Mouse (Mus musculus) embryonic facial prominence, embryonic 10.5 days (tissue): ENCODE measurements at regions not wholly inside any gene's neighbourhood (a gene's known extent, or its start where the extent isn't known, plus 50 kb on each side); places are given as distances from the start of the nearest gene placed in this dataset.

ENCODE experiments used
- DNase-seq: peaks from one replicate; pipeline ENCODE4 v3.0.0-alpha.2; 2017; ENCODE audit warnings: low spot score
- H3K27ac ChIP-seq: fragments of 300-500 bp; sonication (generic); replicated peaks from 2 replicates; pipeline ENCODE4 v1.5.1; 2016; ENCODE audit warnings: mild to moderate bottlenecking
- H3K27me3 ChIP-seq: fragments of 300-500 bp; sonication (generic); replicated peaks from 2 replicates; pipeline ENCODE4 v1.6.1; 2016; ENCODE audit warnings: low read depth, mild to moderate bottlenecking; ENCODE audit not compliant: poor library complexity, severe bottlenecking
- H3K36me3 ChIP-seq: fragments of 300-500 bp; sonication (generic); replicated peaks from 2 replicates; pipeline ENCODE4 v1.6.1; 2016; ENCODE audit warnings: mild to moderate bottlenecking, moderate library complexity
- H3K4me1 ChIP-seq: fragments of 300-500 bp; sonication (generic); 2 replicates; pipeline ENCODE4 v1.6.1; 2016
- H3K4me3 ChIP-seq: fragments of 300-500 bp; sonication (generic); 2 replicates; pipeline ENCODE4 v1.5.1; 2016; ENCODE audit warnings: mild to moderate bottlenecking, moderate library complexity
- H3K9me3 ChIP-seq: fragments of 300-500 bp; sonication (generic); 2 replicates; pipeline ENCODE4 v1.6.1; 2016; ENCODE audit warnings: mild to moderate bottlenecking
- WGBS: fragments of 180-500 bp; shearing (Covaris S2); methylation state at CpG from one replicate; pipeline ENCODE4 v1.1.7; 2016; 5-methylcytosine and 5-hydroxymethylcytosine counted together

DNA sequence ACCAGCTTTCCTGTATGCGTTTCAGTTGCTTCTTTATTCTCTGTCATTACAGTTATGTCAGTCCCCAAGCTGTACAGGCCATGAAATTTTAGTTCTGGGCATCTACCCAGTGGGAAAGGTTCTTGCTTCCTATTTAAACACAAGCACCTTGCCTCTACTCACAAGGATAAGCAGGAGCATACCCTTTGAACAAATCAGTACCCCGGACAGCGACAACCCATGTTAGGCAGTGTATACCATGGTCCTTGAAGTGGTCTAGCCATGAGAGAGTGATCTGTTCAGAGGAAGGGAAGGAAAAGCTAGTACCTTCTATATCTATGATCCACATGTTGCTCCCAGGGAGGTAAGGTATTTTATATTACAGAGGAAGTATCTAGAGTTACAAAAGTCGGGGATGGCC is 167.7 kb downstream of the Plekhb2 start:
- DNase-seq: peak; percentile 73
- Histone ChIP-seq H3K9me3 (0 out of 2 replicates have a peak, but pooled peaks cover 2% of the 10 kb centered on the region), H3K27me3 (no peaks in the 10 kb centered on the region), H3K27ac (no peak overlapping the region), H3K4me1 (no peaks in the 10 kb centered on the region), H3K4me3 (no peak overlapping the region), H3K36me3 (no peaks in the 10 kb centered on the region)
- 64% methylated on average over 4 of the region's 4 CpGs for WGBS

DNA sequence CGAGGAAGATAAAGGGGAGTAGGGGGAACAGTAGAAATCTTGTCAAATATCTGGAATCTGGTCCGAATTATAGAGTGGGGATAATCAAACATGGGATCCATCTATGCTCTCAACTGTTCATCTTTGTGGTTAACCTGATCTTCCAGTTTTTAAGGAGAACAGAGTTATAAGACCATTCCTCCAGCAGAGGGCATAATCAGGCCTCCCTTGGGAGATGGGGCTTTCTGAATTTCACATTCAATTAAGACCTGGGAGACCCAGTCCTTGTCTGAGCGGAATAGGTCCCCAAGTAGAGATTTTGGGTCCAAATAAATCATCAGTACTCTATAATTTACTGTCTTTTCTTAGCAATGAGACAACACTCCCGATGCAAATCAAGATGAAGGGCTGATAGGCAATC is 182.8 kb downstream of the Plekhb2 start:
- Histone ChIP-seq H3K36me3 (no peaks in the 10 kb centered on the region), H3K27ac (no peak overlapping the region), H3K4me1 (no peaks in the 10 kb centered on the region), H3K9me3 (no peaks in the 10 kb centered on the region), H3K4me3 (no peak overlapping the region), H3K27me3 (no peaks in the 10 kb centered on the region)
- no peak for DNase-seq
- 62% methylated on average over 4 of the region's 4 CpGs for WGBS

DNA sequence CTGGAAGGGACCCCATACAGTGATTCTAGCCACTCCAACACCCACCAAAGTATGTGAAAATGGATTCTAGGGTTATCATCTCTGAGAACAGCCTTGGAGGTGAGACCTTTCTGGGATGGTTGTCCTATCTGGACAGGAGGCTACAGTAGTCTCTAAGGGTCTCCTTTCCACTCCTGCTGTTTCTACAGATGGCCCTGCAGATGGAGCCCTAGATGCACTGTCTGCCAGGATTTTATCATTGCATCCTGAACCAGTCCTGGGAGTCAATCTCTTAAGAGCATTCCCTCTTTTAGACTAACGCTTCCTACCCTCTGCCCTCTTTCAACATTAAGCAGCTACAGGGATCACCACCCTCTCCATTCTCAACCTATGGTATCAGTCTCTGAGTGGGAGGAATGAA is 223.0 kb downstream of the Plekhb2 start:
- no peaks in the 10 kb centered on the region for H3K36me3 ChIP-seq
- DNase-seq: no peak
- H3K27ac ChIP-seq: no peak overlapping the region
- H3K4me1 ChIP-seq: no peaks in the 10 kb centered on the region
- H3K4me3 ChIP-seq: no peak overlapping the region
- no peaks in the 10 kb centered on the region for H3K27me3 ChIP-seq
- no peaks in the 10 kb centered on the region for H3K9me3 ChIP-seq
- WGBS: 85% methylated on average over 1 of the region's 1 CpGs

DNA sequence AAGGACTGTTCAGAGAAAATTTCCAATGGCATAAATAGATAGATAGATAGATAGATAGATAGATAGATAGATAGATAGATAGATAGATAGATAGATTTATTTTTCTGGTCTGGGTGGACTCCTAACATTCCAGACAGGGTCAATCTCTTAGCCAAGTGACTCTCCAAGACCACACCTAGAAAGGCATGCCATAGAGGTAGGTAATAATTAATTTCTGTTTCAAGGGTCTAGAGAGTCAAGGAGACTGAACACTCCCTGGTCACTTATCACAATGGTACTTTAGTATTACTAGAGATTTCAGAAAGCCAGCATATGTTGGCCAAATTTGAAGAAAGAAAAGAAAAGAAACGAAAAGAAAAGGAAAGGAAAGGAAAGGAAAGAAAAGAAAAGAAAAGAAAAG is 245.1 kb downstream of the Plekhb2 start:
- H3K4me1 ChIP-seq: no peaks in the 10 kb centered on the region
- 47% methylated on average over 1 of the region's 1 CpGs for WGBS

DNA sequence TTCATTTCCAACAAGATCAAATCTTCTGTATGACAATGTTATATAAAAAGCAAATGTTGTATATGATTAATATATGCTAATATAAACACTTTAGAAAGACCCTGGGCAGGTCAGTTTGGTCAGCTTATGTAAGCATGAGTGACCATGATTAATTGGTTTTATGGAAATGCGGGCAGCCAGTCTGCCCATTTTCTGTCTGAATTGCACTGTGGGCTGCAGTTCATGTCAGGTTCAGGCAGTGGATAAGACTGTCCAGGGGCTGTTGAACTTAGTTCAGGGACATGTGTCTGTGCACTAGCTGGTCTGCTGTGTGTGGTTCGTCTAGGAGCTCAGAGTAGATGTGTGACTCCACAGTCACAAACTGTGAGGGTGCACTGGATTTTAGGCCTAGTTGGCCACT is 246.0 kb downstream of the Plekhb2 start:
- Histone ChIP-seq H3K9me3 (no peaks in the 10 kb centered on the region), H3K27ac (no peak overlapping the region), H3K4me1 (no peaks in the 10 kb centered on the region), H3K36me3 (no peaks in the 10 kb centered on the region), H3K27me3 (no peaks in the 10 kb centered on the region), H3K4me3 (no peak overlapping the region)
- DNase-seq: no peak
- 77% methylated on average over 2 of the region's 2 CpGs for WGBS

More for the DNA sequence above, 245.1 kb downstream of the Plekhb2 start:
- Histone ChIP-seq H3K27ac (no peak overlapping the region), H3K27me3 (no peaks in the 10 kb centered on the region), H3K9me3 (no peaks in the 10 kb centered on the region), H3K36me3 (no peaks in the 10 kb centered on the region), H3K4me3 (no peak overlapping the region)
- DNase-seq: no peak

DNA sequence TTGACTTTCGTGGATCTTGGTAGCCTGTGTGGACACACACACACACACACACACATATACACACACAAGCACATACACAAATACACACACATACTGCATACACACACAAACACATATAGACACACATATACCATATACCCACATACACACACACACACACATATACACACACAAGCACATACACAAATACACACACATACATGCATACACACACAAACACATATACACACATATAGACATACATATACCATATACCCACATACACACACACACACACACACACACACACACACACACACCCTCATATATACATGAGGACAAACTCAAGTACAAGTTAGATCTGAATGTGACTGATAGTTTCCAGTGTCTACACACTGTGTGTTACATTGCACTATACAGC is 256.9 kb downstream of the Plekhb2 start:
- no peak for DNase-seq
- Histone ChIP-seq H3K9me3 (no peaks in the 10 kb centered on the region), H3K27me3 (no peaks in the 10 kb centered on the region), H3K27ac (no peak overlapping the region), H3K36me3 (no peaks in the 10 kb centered on the region), H3K4me3 (no peak overlapping the region), H3K4me1 (no peaks in the 10 kb centered on the region)
- WGBS: 79% methylated on average over 1 of the region's 1 CpGs

DNA sequence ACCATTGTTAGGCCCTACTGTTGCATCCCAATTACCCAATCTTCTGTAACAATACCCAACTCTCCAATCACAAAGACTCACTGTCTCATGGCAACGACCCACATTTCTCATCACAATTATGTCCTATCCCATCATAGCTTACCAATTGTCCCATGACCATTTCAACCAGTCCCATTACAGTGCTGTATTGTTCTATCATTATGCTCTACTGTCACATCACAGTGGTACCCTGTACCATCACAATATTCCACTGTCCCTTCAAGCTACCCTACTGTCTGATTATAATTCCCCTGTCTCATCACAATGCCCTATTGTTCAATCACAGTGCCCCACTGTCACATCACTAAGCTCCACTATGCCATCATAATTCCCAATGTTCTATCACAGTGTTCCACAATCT is 260.0 kb downstream of the Plekhb2 start:
- Histone ChIP-seq H3K4me3 (no peak overlapping the region), H3K36me3 (no peaks in the 10 kb centered on the region), H3K9me3 (peaks cover 3% of the 10 kb centered on the region), H3K27ac (no peak overlapping the region), H3K4me1 (no peaks in the 10 kb centered on the region), H3K27me3 (no peaks in the 10 kb centered on the region)
- DNase-seq: no peak
- WGBS: 54% methylated on average over 1 of the region's 1 CpGs

DNA sequence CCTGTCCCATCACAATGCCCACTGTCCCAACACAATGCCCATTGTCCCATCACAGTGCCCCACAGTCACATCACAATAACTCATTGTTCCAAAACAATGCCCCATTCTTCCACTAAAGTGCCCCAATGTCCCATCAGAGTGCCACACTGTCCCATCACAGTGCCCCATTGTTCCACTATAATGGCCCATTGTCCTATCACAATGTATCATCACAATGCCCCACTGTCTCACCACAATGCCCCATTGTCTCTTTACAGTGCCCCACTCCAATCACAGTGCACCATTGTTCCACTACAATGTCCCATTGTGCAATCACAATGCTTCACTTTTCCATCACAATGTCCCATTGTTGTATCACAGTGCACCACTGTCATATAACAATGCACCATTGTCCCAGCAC is 265.7 kb downstream of the Plekhb2 start:
- no peak for DNase-seq
- Histone ChIP-seq H3K27me3 (no peaks in the 10 kb centered on the region), H3K36me3 (no peaks in the 10 kb centered on the region), H3K4me1 (no peaks in the 10 kb centered on the region), H3K4me3 (no peak overlapping the region), H3K27ac (no peak overlapping the region), H3K9me3 (peaks cover 36% of the 10 kb centered on the region)

DNA sequence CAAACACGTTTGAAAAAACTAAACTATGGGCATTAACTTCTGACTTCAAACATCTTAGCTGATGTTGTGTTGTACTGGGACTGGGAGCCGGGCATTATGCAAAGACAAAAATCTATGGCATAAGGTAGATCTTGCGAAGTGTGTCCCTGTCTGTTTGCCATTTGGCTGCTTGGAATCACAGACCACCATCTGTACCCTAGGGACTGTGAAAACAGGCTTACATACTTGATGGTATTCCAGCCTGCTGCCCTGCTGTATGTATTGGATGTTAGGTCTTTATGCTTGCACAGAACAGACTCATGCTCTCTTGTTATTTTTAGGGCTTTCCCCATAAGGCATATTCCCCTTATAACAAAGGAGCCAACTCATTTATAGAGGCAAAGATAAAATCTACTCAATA is 288.1 kb downstream of the Plekhb2 start:
- Histone ChIP-seq H3K9me3 (0 out of 2 replicates have a peak, but pooled peaks cover 6% of the 10 kb centered on the region), H3K27ac (no peak overlapping the region), H3K4me1 (no peaks in the 10 kb centered on the region), H3K27me3 (no peaks in the 10 kb centered on the region), H3K4me3 (no peak overlapping the region), H3K36me3 (no peaks in the 10 kb centered on the region)
- no peak for DNase-seq
- 82% methylated on average over 3 of the region's 3 CpGs for WGBS

DNA sequence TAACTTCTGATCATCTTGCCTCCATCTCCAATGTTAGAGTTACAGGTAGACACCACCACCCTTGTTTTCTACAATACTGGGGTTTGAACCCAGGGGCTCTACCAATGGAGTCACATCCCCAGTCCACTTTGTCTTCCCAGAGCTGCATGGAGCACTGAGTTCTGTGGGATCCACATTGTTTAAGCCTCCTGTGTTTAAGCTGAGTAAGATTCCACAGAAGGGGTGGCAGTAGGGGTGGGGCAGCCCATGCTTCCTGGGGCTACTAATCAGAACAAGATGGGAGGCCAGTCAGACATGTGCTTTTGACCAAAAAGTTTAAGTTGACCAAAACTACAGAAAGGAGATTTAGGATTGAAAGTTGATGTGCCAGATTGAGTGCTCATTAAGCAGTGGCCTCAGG is 299.3 kb downstream of the Plekhb2 start:
- H3K9me3 ChIP-seq: no peaks in the 10 kb centered on the region
- H3K27me3 ChIP-seq: no peaks in the 10 kb centered on the region
- no peaks in the 10 kb centered on the region for H3K4me1 ChIP-seq
- no peak overlapping the region for H3K27ac ChIP-seq
- H3K4me3 ChIP-seq: no peak overlapping the region
- no peaks in the 10 kb centered on the region for H3K36me3 ChIP-seq
- no peak for DNase-seq

DNA sequence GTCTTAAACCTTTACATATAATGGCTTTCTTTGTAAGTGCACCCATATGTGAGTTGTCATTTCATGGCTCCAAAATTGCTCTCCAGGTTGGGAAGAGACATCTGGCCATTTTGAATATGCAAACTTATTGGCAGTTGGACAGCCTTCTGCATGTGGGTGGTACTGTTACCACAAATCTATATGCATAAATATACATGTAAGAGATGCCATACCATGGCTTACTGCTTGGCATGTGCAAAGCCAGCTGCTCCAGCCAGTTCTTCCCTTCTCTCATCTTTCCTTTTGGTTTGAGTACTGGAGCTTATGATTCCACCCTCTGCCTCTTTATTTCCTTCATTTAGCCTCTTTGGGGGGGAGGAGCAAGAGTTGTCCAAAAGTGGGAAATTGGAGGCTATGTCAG is 312.7 kb downstream of the Plekhb2 start:
- Histone ChIP-seq H3K36me3 (no peaks in the 10 kb centered on the region), H3K4me3 (no peak overlapping the region), H3K4me1 (no peaks in the 10 kb centered on the region), H3K9me3 (no peaks in the 10 kb centered on the region), H3K27ac (no peak overlapping the region), H3K27me3 (no peaks in the 10 kb centered on the region)
- DNase-seq: no peak

DNA sequence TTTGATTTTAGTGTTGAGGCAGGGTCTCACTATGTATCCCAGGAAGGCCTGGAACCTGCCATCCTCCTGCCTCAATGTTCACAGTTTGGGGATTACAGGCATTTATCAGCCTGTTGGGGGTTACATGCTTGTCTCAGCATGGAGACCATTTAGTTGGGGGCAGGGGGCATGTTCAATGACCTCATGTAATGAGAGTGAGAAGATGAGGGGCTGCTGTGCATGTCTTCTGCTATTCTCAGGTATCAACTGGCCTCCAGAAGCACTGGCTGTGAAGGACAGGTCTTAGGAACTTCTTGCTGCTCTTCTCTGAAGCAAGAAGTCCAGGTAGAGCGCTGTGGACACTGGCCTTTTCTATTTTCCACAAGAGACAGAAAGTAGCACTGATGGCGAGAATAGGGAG is 350.9 kb downstream of the Plekhb2 start:
- WGBS: 84% methylated on average over 2 of the region's 2 CpGs
- Histone ChIP-seq H3K27ac (no peak overlapping the region), H3K4me3 (no peak overlapping the region), H3K9me3 (no peaks in the 10 kb centered on the region; the same call in 1 of the 2 replicates), H3K27me3 (no peaks in the 10 kb centered on the region), H3K4me1 (no peaks in the 10 kb centered on the region), H3K36me3 (no peaks in the 10 kb centered on the region)
- DNase-seq: no peak

DNA sequence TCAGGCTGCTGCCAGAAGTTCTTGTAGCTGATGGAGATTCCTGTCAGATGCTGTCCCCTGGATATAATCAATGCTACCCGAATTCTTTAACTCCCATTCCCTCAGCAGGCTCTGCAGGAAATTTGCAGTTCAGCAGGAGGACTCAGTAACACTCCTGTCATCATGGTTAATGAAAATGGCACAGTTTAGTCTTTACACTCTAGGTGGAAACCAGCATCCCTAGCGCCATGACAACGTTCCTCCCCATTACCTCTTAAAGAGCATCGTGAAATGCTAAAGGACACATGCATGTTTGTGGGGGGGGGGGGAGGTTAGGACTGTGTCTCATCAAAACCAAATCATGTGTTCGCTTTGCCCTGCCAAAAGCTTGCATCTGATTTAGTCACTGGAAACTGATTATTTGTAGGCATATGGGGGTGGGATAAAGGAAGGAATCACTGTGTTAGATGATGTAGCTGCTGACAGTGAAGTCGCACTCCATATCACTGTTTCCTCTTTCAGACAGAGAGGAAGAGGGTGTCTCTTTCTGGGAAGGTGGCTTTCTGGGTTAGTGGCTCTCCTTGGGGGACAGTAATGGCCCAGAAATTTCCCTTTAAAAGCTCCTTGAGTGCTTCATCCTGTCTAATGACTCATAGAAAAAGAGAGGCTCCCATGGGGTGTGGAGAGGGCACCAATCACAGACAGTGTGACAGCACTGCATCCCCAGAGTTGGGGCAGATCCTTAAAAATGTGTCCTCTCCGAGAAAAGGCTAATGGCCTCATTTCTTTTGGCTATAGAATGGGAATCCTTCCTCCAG is 351.5 kb downstream of the Plekhb2 start:
- H3K27me3 ChIP-seq: no peaks in the 10 kb centered on the region
- no peaks in the 10 kb centered on the region for H3K36me3 ChIP-seq
- WGBS: 82% methylated on average over 7 of the region's 7 CpGs
- peaks cover 3% of the 10 kb centered on the region; the same call in 1 of the 2 replicates for H3K9me3 ChIP-seq
- H3K27ac ChIP-seq: no peak overlapping the region
- no peak for DNase-seq
- no peak overlapping the region for H3K4me3 ChIP-seq
- no peaks in the 10 kb centered on the region for H3K4me1 ChIP-seq
